Mouse (Mus musculus) C2C12 (cell line): ENCODE measurements around the gene Atp8a2. TPM values are rescaled to one million over a fixed set of nuclear protein-coding genes. Genes with fewer than 3 reads are reported as not detected.
"Not testable (repeated sequence)": the region's sequence is repeated elsewhere in the genome, so short reads cannot be mapped to it uniquely, and the experiment has no call there.

Source experiments
- H3K27me3 ChIP-seq: one replicate; pipeline ENCODE4 v1.6.1; 2011; ENCODE audit not compliant: control insufficient read depth, insufficient read depth, insufficient read length
- H3K36me3 ChIP-seq: one replicate; pipeline ENCODE4 v1.6.1; 2011; ENCODE audit not compliant: control insufficient read depth, insufficient read depth
- H3K4me3 ChIP-seq: one replicate; pipeline ENCODE4 v1.5.1; 2011; ENCODE audit warnings: mild to moderate bottlenecking, control low read depth; ENCODE audit not compliant: poor library complexity, insufficient read depth, severe bottlenecking
- H3K79me2 ChIP-seq: one replicate; pipeline ENCODE4 v1.6.1; 2011; ENCODE audit not compliant: control insufficient read depth, insufficient read depth
- H3K79me3 ChIP-seq: one replicate; pipeline ENCODE4 v1.6.1; 2011; ENCODE audit warnings: low read depth, control low read depth
- H3ac ChIP-seq: one replicate; pipeline ENCODE3; 2011; ENCODE audit warnings: low read depth; ENCODE audit not compliant: control insufficient read depth, insufficient read length
- CEBPB ChIP-seq: IDR thresholded peaks from one replicate; pipeline ENCODE4 v1.6.1; 2011; ENCODE audit warnings: low read depth, mild to moderate bottlenecking, control low read depth, moderate library complexity
- CTCF ChIP-seq: IDR thresholded peaks from one replicate; pipeline ENCODE4 v1.5.1; 2011; ENCODE audit not compliant: control insufficient read depth, insufficient read depth, insufficient read length
- FOSL1 ChIP-seq: IDR thresholded peaks from one replicate; pipeline ENCODE4 v1.8.0; 2011; ENCODE audit warnings: mild to moderate bottlenecking, low read length; ENCODE audit not compliant: poor library complexity, insufficient read depth, severe bottlenecking
- MAX ChIP-seq: IDR thresholded peaks from one replicate; pipeline ENCODE4 v1.6.1; 2011; ENCODE audit warnings: mild to moderate bottlenecking, control low read depth
- MYOD1 ChIP-seq: IDR thresholded peaks from one replicate; pipeline ENCODE4 v1.6.1; 2011; ENCODE audit warnings: low read depth; ENCODE audit not compliant: control insufficient read depth, insufficient read length
- MYOG ChIP-seq: IDR thresholded peaks from one replicate; pipeline ENCODE4 v1.6.1; 2011; ENCODE audit not compliant: control insufficient read depth, insufficient read length; ENCODE audit errors: extremely low read depth
- USF1 ChIP-seq: IDR thresholded peaks from one replicate; pipeline ENCODE4 v1.6.1; 2011; ENCODE audit warnings: low read depth, mild to moderate bottlenecking, control low read depth, moderate library complexity
- polyA plus RNA-seq: library from polyadenylated mRNA; unstranded; fragments of >200 nt; fragmentation: generic; extraction: Trizol; gene quantifications from one replicate; pipeline ENCODE4 v1.2.1, GENCODE M21; 2012; ENCODE audit warnings: missing spikeins

Atp8a2 gene
- polyA plus RNA-seq, 1 experiment, result under 0.01 TPM

DNA sequence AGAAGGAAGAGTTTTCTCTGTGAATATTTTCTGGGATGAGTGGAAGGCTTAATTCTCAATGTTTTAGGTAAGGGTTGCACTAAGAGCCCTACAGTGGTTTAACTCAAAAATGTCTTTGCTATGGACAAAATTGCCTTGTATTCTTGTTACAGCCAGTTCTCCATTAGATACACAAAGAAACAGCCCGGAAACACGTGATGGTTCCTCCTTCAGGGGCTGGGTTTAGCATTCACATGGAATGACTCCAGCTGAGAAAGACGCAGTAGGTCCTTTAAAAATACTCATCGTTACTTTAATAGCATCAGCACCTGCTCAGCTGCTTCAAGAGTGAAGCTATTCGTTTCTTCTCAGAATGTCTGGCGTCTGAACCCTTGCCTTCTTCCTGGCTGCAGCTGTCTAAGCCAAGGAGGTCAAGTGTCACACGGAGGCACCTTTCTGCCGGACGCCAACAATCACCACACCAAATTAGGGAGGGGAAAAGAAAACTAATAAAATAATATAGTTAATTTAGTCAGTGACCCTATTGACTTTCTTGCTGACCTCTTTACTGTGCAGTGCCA lies 572.6 kb downstream of the Atp8a2 start:
- no peaks in the 10 kb centered on the region for H3K79me2 ChIP-seq
- no peak for TF ChIP-seq MYOG
- no peaks in the 10 kb centered on the region for H3K36me3 ChIP-seq
- no peak overlapping the region for H3ac ChIP-seq
- peaks cover 34% of the 10 kb centered on the region for H3K27me3 ChIP-seq
- no peaks in the 10 kb centered on the region for H3K79me3 ChIP-seq
- H3K4me3 ChIP-seq, result no peak overlapping the region

DNA sequence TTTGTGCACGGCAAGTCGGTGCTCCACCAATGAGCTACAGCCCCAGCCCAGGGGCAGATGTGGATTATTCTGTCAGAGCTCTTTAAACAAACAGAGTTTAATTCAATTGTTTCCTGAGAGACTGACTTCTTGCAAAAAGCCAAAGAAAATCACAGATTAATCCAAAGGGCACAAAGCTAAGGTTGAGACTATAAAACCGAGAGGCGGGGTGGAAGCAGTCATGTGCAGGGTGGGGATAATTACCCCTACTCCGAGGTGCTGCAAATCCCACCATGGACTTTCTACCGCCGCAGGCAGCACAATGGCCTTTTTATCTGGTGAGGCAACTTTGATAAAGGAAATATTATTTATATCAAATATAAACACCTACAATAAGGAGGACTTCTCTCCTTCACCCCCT lies 580.2 kb downstream of the Atp8a2 start:
- H3ac ChIP-seq, result no peak overlapping the region
- H3K79me2 ChIP-seq, result no peaks in the 10 kb centered on the region
- H3K36me3 ChIP-seq, result no peaks in the 10 kb centered on the region
- H3K4me3 ChIP-seq, result no peak overlapping the region
- TF ChIP-seq MAX, result no peak
- TF ChIP-seq FOSL1, result no peak
- no peak for TF ChIP-seq CTCF
- TF ChIP-seq MYOG, result no peak
- TF ChIP-seq CEBPB, result no peak
- no peaks in the 10 kb centered on the region for H3K79me3 ChIP-seq
- H3K27me3 ChIP-seq, result no peaks in the 10 kb centered on the region

DNA sequence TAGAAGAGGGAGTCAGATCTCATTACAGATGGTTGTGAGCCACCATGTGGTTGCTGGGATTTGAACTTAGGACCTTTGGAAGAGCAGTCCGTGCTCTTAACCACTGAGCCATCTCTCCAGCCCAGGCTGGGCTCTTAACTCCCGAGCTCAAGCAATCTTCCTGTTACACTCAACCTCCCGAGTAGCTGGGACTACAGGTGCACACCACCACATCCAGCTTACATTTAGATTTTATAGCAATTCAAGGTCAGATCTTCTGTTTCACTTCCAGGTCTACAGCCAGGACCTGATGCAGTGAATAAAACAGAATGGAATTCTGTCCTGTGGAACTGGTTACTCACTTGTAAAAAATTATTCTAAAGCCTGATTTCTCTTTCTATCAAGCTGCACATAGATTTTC lies 582.8 kb downstream of the Atp8a2 start:
- H3ac ChIP-seq, H3K4me3 ChIP-seq, H3K36me3 ChIP-seq, H3K79me3 ChIP-seq, H3K27me3 ChIP-seq, H3K79me2 ChIP-seq: not testable (repeated sequence)

DNA sequence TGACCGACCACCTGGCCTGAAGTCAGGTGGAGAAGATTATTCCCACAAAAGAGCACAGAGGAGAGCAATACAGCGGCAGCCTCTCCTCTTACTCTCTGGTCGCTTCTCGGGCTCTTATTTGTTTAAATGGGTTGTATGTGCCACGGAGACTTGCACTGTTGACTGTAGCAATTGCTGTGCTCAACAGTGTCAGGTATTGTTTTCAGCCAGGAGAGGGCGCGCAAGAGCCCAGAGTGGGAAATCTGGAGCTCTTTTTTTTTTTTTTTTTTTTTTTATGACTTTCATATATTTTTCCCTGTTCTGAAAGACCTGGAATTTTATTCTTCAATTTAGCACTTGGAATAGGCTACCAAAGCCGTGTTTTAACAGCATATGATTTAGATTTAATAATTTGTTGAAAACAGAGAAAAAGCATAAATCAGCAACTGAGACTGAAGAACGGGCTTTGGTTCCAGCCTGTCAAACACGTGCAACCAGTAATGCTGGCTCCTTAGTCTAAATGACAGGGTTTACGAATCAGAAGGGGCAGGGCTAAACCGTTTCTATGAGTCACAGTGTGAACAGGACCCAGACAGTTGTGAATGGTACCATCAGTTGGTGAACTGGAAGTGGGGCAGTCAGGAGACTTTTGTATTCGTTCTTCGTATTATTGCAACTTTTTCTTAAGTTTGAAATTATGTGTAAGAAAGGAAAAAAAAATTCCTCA lies 583.9 kb downstream of the Atp8a2 start:
- no peak overlapping the region for H3ac ChIP-seq
- no peaks in the 10 kb centered on the region for H3K36me3 ChIP-seq
- H3K4me3 ChIP-seq, result no peak overlapping the region
- H3K27me3 ChIP-seq, result no peaks in the 10 kb centered on the region
- H3K79me3 ChIP-seq, result no peaks in the 10 kb centered on the region
- TF ChIP-seq MAX (no peak), FOSL1 (no peak), MYOD1 (no peak), USF1 (no peak), MYOG (no peak), CTCF (no peak), CEBPB (no peak)
- no peaks in the 10 kb centered on the region for H3K79me2 ChIP-seq

DNA sequence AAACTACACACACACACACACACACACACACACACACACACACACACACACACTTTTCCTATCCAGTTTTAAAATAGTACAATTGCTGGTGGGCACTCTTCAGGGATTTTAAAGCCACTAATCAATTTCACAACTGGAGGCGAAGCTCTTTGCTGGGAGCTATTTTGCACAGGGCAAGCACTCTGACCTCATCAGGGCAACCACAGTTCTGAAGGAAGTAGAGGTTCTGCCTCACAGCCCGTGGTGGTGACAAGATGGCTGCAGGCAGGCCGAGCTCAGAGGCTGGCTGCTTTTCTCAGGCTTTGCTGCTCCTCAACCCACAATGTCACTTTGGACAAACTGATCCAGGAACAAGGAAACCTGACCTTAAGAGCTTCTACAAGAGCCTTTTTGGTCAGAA lies 590.0 kb downstream of the Atp8a2 start:
- Histone ChIP-seq H3K4me3 (no peak overlapping the region), H3ac (no peak overlapping the region), H3K79me3 (no peaks in the 10 kb centered on the region), H3K27me3 (peaks cover 13% of the 10 kb centered on the region), H3K79me2 (no peaks in the 10 kb centered on the region), H3K36me3 (no peaks in the 10 kb centered on the region)
- no peak for TF ChIP-seq MAX

DNA sequence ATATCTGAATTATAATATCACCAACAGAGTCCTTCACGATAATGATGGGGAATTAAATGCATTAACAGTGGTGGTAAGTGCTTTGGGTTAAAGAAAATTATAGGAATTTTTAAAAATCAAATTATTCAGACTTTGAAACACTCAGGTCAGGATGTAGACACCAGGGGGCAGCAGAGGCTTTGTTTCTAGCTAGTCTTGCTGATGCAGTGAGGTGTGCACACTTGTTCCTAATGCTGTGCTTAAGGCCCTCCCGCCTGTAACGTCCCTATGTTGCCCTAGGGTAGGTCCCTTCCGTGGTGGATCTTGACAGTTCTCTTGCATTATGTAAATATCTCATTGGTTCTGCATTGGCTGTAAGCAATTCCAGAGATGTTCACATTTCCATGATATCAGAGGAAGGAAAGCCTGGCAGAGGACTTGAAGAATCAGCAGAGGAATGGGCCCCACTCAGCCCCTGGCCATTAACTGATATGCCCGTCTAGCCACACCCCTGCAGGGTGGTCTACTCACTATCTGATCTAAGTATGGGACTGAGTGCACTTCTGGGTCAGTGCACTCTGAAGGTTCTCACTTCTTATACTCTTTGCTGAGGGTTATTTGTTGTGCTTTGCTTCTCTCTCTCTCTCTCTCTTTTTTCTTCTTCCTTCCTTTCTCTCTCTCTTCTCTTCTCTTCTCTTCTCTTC lies 591.2 kb downstream of the Atp8a2 start:
- peaks cover 13% of the 10 kb centered on the region for H3K27me3 ChIP-seq
- no peak overlapping the region for H3K4me3 ChIP-seq
- H3K79me3 ChIP-seq, result no peaks in the 10 kb centered on the region
- no peaks in the 10 kb centered on the region for H3K79me2 ChIP-seq
- H3K36me3 ChIP-seq, result no peaks in the 10 kb centered on the region
- no peak overlapping the region for H3ac ChIP-seq
- TF ChIP-seq CEBPB (no peak), MYOD1 (no peak), MYOG (no peak), USF1 (no peak), CTCF (no peak), MAX (no peak), FOSL1 (no peak)
